Mouse (Mus musculus): Measurements from ENCODE around the gene Impg1. TPM values are rescaled to one million over a fixed set of nuclear protein-coding genes. Genes with fewer than 3 reads are reported as not detected.

Gene Impg1
- polyA plus RNA-seq, 1 experiment: 0.30 TPM

DNA sequence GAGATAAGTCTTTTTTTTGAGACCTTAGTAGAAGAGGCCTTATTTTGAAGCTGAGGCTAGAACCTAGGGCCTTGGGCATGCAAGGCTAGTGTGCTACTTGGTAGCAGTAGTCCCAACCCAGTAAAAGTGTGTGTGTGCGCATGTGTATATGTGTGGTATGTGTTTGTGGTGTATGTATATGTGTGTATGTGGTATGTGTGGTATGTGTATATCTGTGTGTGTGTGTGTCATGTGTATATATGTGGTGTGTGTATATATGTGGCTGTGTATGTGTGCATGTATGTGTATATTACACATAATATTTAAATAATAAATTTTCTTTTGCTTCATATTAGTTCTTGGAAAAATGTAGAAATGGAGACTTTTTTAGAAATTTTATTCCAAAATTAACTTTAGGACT, 184.6 kb downstream of the Impg1 start:
- no peak overlapping the region for H3K27ac ChIP-seq (ENCODE audit: control insufficient read depth, insufficient read depth, low read depth, low read length)
- TF ChIP-seq CTCF (IDR thresholded peaks at IDR 0.05; ENCODE audit: control insufficient read depth, insufficient read depth, insufficient replicate concordance, low read depth, low read length) (no peak), POLR2A (IDR thresholded peaks at IDR 0.05; ENCODE audit: control insufficient read depth, low read depth, low read length) (no peak)

DNA sequence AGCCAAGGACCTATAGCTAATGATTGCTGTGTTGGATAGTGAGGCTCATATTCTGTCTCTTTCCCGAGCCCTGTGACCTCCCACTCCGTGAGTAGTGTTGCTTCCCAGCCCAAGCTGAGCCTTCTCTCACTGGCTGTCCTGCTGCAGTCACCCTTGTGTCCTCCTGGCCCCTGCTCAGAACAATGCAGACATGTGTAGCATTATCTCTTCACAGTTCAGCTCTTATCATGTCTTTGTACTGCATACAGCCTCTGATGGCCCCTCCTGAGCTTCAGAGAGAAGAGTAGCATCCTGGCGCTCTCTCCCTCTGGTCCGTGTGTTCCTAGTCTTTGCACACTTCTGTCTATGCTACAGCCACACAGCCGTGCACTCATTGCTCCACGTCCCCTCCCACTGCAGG, 187.5 kb downstream of the Impg1 start:
- Histone ChIP-seq H3K36me3 (ENCODE audit: control insufficient read depth, insufficient read depth, low read length) (no peaks in the 10 kb centered on the region), H3K4me3 (ENCODE audit: control insufficient read depth, low read depth, low read length) (no peak overlapping the region), H3K27ac (ENCODE audit: control insufficient read depth, insufficient read depth, low read depth, low read length) (no peak overlapping the region), H3K4me1 (ENCODE audit: control insufficient read depth, insufficient read depth, low read length) (peaks cover 3% of the 10 kb centered on the region; the same call in 1 of the 2 replicates), H3K27me3 (ENCODE audit: control insufficient read depth, insufficient read depth, low read length) (no peaks in the 10 kb centered on the region)
- no peak for TF ChIP-seq POLR2A (IDR thresholded peaks at IDR 0.05; ENCODE audit: control insufficient read depth, low read depth, low read length)
- no peak for TF ChIP-seq CTCF (IDR thresholded peaks at IDR 0.05; ENCODE audit: control insufficient read depth, insufficient read depth, insufficient replicate concordance, low read depth, low read length)

More for the DNA sequence above, 184.6 kb downstream of the Impg1 start:
- H3K4me3 ChIP-seq (ENCODE audit: control insufficient read depth, low read depth, low read length): no peak overlapping the region
- H3K4me1 ChIP-seq (ENCODE audit: control insufficient read depth, insufficient read depth, low read length): peaks cover 3% of the 10 kb centered on the region; the same call in 1 of the 2 replicates
- no peaks in the 10 kb centered on the region for H3K27me3 ChIP-seq (ENCODE audit: control insufficient read depth, insufficient read depth, low read length)
- H3K36me3 ChIP-seq (ENCODE audit: control insufficient read depth, insufficient read depth, low read length): no peaks in the 10 kb centered on the region

DNA sequence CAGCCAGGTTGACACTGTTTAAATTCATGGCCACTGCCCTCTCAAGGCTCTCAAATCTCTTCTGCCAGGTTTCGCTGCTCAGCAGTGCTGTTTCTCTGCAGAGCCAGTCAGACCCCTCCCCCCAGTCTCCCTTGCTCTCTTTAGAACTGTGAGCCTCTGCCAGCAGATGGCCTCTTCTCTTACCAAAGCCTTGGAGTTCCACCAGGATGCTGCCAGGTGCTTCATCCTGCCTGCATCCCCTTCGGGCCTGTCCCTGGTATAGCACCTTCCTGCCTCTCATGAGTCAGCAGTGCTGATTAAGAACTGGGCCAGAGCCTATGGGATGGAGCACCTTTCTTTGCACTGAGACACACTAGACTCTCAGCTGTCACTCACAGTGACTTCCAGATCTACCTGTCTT, 188.1 kb downstream of the Impg1 start:
- H3K27me3 ChIP-seq (ENCODE audit: control insufficient read depth, insufficient read depth, low read length): no peaks in the 10 kb centered on the region
- H3K36me3 ChIP-seq (ENCODE audit: control insufficient read depth, insufficient read depth, low read length): no peaks in the 10 kb centered on the region
- H3K27ac ChIP-seq (ENCODE audit: control insufficient read depth, insufficient read depth, low read depth, low read length): no peak overlapping the region
- no peak for TF ChIP-seq CTCF (IDR thresholded peaks at IDR 0.05; ENCODE audit: control insufficient read depth, insufficient read depth, insufficient replicate concordance, low read depth, low read length)
- TF ChIP-seq POLR2A (IDR thresholded peaks at IDR 0.05; ENCODE audit: control insufficient read depth, low read depth, low read length): no peak
- no peak overlapping the region for H3K4me3 ChIP-seq (ENCODE audit: control insufficient read depth, low read depth, low read length)
- H3K4me1 ChIP-seq (ENCODE audit: control insufficient read depth, insufficient read depth, low read length): peaks cover 3% of the 10 kb centered on the region; the same call in 1 of the 2 replicates

DNA sequence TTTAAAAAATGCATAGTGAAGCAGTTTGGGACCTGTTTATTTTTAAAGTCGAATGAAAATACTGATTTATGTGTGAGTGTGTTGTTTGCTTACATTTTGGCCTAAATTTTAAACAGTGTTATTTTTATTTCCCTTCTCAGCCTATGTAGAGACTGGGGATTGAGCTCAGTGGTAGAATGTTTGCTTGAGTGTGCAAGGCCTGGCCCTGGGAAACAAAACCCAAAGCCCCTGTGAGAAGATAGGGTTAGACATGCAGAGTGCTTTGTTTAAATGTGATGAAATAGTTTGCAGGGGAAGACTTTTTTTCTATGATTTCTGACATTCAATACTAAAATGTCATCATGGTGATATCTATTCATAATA, 189.5 kb downstream of the Impg1 start:
- no peak overlapping the region for H3K27ac ChIP-seq (ENCODE audit: control insufficient read depth, insufficient read depth, low read depth, low read length)
- H3K4me3 ChIP-seq (ENCODE audit: control insufficient read depth, low read depth, low read length): no peak overlapping the region
- TF ChIP-seq POLR2A (IDR thresholded peaks at IDR 0.05; ENCODE audit: control insufficient read depth, low read depth, low read length): no peak
- no peak for TF ChIP-seq CTCF (IDR thresholded peaks at IDR 0.05; ENCODE audit: control insufficient read depth, insufficient read depth, insufficient replicate concordance, low read depth, low read length)
- no peaks in the 10 kb centered on the region; the same call in 1 of the 2 replicates for H3K36me3 ChIP-seq (ENCODE audit: control insufficient read depth, insufficient read depth, low read length)
- H3K4me1 ChIP-seq (ENCODE audit: control insufficient read depth, insufficient read depth, low read length): peaks cover 3% of the 10 kb centered on the region; the same call in 1 of the 2 replicates
- no peaks in the 10 kb centered on the region for H3K27me3 ChIP-seq (ENCODE audit: control insufficient read depth, insufficient read depth, low read length)

DNA sequence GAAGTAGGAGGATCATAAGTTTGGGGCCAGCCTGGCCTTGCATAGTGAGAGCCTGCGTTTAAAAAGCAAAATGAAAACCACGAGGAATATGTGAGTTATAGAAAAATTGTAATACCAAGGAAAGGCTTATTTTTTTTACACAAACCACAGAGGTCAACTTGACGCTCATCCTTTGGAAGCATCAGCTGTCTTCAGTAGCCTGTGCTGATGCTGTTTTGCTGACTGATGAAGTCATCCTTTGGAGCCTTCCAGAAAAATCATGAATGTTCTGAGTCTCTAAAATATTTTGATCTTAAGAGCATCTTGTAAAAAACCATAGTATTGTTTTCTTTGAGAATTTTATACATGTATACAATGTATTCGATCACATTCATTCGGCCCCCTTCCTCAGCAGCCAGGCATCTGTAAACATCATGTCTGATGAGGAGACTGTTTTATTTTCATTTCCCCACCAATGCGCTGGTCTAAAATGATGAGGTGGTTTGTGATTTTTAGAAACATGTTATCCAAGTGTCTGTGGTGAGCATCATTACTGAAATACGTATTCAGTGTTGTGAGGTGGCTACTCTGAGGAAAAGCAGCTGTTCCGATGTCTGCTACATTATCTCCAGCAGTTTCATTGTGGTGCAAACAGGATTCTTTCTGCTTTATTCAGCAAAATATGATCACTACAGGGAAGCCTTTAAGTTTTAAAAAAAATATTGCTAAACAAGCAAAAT, 190.1 kb downstream of the Impg1 start:
- TF ChIP-seq POLR2A (IDR thresholded peaks at IDR 0.05; ENCODE audit: control insufficient read depth, low read depth, low read length) (no peak), CTCF (IDR thresholded peaks at IDR 0.05; ENCODE audit: control insufficient read depth, insufficient read depth, insufficient replicate concordance, low read depth, low read length) (no peak)
- no peaks in the 10 kb centered on the region; the same call in 1 of the 2 replicates for H3K36me3 ChIP-seq (ENCODE audit: control insufficient read depth, insufficient read depth, low read length)
- no peaks in the 10 kb centered on the region for H3K27me3 ChIP-seq (ENCODE audit: control insufficient read depth, insufficient read depth, low read length)
- peaks cover 3% of the 10 kb centered on the region; the same call in 1 of the 2 replicates for H3K4me1 ChIP-seq (ENCODE audit: control insufficient read depth, insufficient read depth, low read length)
- no peak overlapping the region for H3K27ac ChIP-seq (ENCODE audit: control insufficient read depth, insufficient read depth, low read depth, low read length)
- no peak overlapping the region for H3K4me3 ChIP-seq (ENCODE audit: control insufficient read depth, low read depth, low read length)

DNA sequence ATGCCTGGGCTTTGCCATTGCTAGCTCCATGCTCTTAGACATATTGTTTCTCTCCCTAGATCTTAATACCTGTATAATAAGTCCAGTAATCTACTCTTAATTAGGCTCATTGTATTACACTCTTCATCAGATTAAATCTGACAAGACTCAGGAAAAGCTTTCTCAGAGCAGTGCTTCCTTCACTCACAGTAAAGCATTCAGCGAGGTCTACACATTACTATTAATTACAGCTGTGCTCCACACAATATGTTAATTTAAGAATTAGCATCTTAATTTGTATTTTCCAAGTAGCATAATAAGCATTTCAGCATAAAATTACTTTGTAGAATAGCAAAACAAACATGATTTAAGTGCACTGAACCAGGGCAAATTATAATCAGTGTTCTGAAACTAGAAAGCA, 192.3 kb downstream of the Impg1 start:
- no peaks in the 10 kb centered on the region; the same call in 1 of the 2 replicates for H3K36me3 ChIP-seq (ENCODE audit: control insufficient read depth, insufficient read depth, low read length)

DNA sequence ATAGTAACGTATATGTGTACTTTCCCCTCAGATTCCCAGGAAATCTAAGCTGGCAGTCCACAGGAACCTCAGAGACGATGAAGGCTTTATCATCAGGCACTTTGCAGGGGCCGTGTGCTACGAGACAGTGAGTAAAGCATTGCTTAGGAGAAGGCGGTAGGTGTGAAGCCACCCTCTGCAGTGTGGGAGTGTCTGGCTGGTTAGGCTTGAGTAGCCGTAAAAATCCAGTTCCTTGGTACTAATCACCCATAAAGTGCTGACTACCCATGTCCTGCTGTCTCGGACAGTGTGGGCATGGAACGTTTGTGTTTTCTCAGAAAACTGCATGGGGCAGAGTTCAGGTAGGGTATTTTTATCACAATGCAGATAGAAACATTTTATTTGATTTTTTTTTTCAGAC, 195.7 kb downstream of the Impg1 start:
- no peaks in the 10 kb centered on the region; the same call in 1 of the 2 replicates for H3K36me3 ChIP-seq (ENCODE audit: control insufficient read depth, insufficient read depth, low read length)
- TF ChIP-seq POLR2A (IDR thresholded peaks at IDR 0.05; ENCODE audit: control insufficient read depth, low read depth, low read length) (no peak), CTCF (IDR thresholded peaks at IDR 0.05; ENCODE audit: control insufficient read depth, insufficient read depth, insufficient replicate concordance, low read depth, low read length) (no peak)
- no peak overlapping the region for H3K4me3 ChIP-seq (ENCODE audit: control insufficient read depth, low read depth, low read length)
- no peak overlapping the region for H3K27ac ChIP-seq (ENCODE audit: control insufficient read depth, insufficient read depth, low read depth, low read length)
- no peaks in the 10 kb centered on the region for H3K27me3 ChIP-seq (ENCODE audit: control insufficient read depth, insufficient read depth, low read length)
- H3K4me1 ChIP-seq (ENCODE audit: control insufficient read depth, insufficient read depth, low read length): no peaks in the 10 kb centered on the region

More for the DNA sequence above, 192.3 kb downstream of the Impg1 start:
- TF ChIP-seq POLR2A (IDR thresholded peaks at IDR 0.05; ENCODE audit: control insufficient read depth, low read depth, low read length) (no peak), CTCF (IDR thresholded peaks at IDR 0.05; ENCODE audit: control insufficient read depth, insufficient read depth, insufficient replicate concordance, low read depth, low read length) (no peak)
- Histone ChIP-seq H3K4me1 (ENCODE audit: control insufficient read depth, insufficient read depth, low read length) (peaks cover 3% of the 10 kb centered on the region; the same call in 1 of the 2 replicates), H3K27me3 (ENCODE audit: control insufficient read depth, insufficient read depth, low read length) (no peaks in the 10 kb centered on the region), H3K27ac (ENCODE audit: control insufficient read depth, insufficient read depth, low read depth, low read length) (no peak overlapping the region), H3K4me3 (ENCODE audit: control insufficient read depth, low read depth, low read length) (no peak overlapping the region)
